Mouse (Mus musculus): Measurements from ENCODE around the gene Atad5. TPM values are rescaled to one million over a fixed set of nuclear protein-coding genes. Genes with fewer than 3 reads are reported as not detected.

Gene Atad5
- total and polyA plus RNA-seq, 2 experiments = 0.15 to 1.1 TPM

DNA sequence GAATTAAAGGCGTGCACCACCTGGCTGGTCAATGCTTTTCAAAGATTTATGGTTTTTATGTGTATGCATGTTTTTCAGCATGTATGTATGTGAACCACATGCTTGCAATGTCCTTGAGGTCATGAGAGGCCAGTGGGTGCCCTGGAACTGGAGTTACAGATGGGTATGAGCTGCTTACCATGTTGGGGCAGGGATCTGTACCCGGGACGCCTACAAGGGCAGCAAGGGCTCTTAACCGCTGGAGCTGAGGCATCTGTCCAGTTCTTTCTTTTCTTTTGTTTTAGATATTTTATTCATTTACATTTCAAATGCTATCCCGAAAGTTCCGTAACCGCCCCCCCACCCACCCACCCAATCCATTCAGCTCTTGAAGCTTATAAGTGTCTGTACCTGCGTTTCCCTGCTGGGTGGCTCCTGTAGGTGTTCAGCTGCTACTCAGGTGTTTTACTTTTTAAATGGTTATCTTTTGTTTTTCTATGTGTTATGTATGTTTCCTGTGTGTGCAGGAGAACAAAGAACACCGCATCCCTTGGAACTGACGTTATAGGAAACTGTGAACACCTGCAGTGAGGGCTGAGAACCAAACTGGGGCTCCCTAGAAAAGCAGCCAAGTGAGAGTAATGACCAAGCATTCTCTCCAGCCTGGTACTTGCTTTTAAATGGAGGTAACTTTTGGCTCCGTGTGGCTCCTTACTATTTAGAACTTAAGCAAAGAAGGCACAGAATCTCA lies 46.9 kb downstream of the Atad5 start:
- TF ChIP-seq CTCF (IDR thresholded peaks at IDR 0.05; ENCODE audit: low read depth, low read length) (no peak), POLR2A (IDR thresholded peaks at IDR 0.05; ENCODE audit: extremely low read depth, insufficient read depth, low read length) (no peak)
- WGBS = 93% methylated on average over 11 of the region's 11 CpGs
- Histone ChIP-seq H3K4me3 (ENCODE audit: insufficient read depth, low read depth, low read length) (no peak overlapping the region), H3K4me1 (ENCODE audit: control insufficient read depth, insufficient read depth, low read length) (no peaks in the 10 kb centered on the region), H3K79me2 (ENCODE audit: control insufficient read depth, insufficient read depth, low read length) (no peaks in the 10 kb centered on the region), H3K36me3 (ENCODE audit: control insufficient read depth, insufficient read depth, low read length) (peaks cover 2% of the 10 kb centered on the region; the same call in 1 of the 2 replicates), H3K27ac (replicated peaks; ENCODE audit: insufficient read depth, low read depth, low read length) (no peak overlapping the region), H3K9ac (ENCODE audit: low read depth, low read length) (no peak overlapping the region), H3K27me3 (ENCODE audit: control insufficient read depth, insufficient read depth, low read length) (no peaks in the 10 kb centered on the region)
- no peak for DNase-seq (ENCODE audit: extremely low read depth, low read depth, low spot score)

DNA sequence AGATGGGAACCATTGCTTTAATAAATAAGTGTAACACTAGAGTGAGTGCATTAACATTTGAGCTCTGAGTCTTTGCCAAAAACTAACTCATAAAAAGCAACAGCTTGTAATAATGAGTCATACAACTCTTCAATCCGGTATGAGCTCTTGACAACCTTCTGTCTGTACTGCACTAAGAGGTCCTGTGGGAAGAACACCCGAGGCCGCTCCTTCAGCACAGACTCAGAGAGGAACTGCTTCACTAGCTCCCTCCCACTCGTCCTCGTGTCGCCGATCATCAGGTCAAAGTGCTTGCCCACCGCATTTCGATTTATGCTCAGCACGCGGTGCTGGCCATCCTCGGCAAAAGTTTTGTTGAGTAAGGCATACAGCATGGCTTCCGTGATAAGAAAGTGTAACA lies 47.6 kb downstream of the Atad5 start:
- H3K9ac ChIP-seq (ENCODE audit: low read depth, low read length) = no peak overlapping the region
- no peak for DNase-seq (ENCODE audit: extremely low read depth, low read depth, low spot score)

DNA sequence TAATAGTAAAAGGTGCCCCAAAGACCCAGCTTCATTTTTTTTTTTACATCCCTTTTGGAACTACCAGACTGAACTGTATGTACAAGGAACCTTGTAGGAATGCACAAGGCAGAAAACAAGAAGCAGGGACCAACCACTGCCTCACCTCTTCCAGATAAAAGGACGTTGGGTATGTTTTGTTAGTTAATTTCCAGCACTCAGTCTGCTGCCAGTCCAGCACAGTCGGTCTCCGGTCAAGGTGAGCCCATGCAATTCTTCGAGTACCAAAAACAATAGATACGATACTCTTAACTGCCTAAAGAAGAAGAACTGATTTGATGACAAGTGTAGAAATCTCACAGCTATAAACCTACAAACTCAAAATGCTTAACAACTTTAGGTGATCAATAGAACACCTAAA lies 48.6 kb downstream of the Atad5 start:
- H3K27me3 ChIP-seq (ENCODE audit: control insufficient read depth, insufficient read depth, low read length) = no peaks in the 10 kb centered on the region
- H3K4me1 ChIP-seq (ENCODE audit: control insufficient read depth, insufficient read depth, low read length) = peaks cover 2% of the 10 kb centered on the region; the same call in 1 of the 2 replicates
- TF ChIP-seq CTCF (IDR thresholded peaks at IDR 0.05; ENCODE audit: low read depth, low read length) (no peak), POLR2A (IDR thresholded peaks at IDR 0.05; ENCODE audit: extremely low read depth, insufficient read depth, low read length) (no peak)
- no peak overlapping the region for H3K4me3 ChIP-seq (ENCODE audit: insufficient read depth, low read depth, low read length)
- peaks cover 2% of the 10 kb centered on the region; the same call in 1 of the 2 replicates for H3K36me3 ChIP-seq (ENCODE audit: control insufficient read depth, insufficient read depth, low read length)
- WGBS = 86% methylated on average over 5 of the region's 5 CpGs
- no peak for DNase-seq (ENCODE audit: extremely low read depth, low read depth, low spot score)
- H3K79me2 ChIP-seq (ENCODE audit: control insufficient read depth, insufficient read depth, low read length) = no peaks in the 10 kb centered on the region
- no peak overlapping the region for H3K27ac ChIP-seq (replicated peaks; ENCODE audit: insufficient read depth, low read depth, low read length)
- no peak overlapping the region for H3K9ac ChIP-seq (ENCODE audit: low read depth, low read length)

More for the DNA sequence above, 47.6 kb downstream of the Atad5 start:
- Histone ChIP-seq H3K27me3 (ENCODE audit: control insufficient read depth, insufficient read depth, low read length) (no peaks in the 10 kb centered on the region), H3K79me2 (ENCODE audit: control insufficient read depth, insufficient read depth, low read length) (no peaks in the 10 kb centered on the region), H3K4me1 (ENCODE audit: control insufficient read depth, insufficient read depth, low read length) (no peaks in the 10 kb centered on the region), H3K27ac (replicated peaks; ENCODE audit: insufficient read depth, low read depth, low read length) (no peak overlapping the region), H3K4me3 (ENCODE audit: insufficient read depth, low read depth, low read length) (no peak overlapping the region), H3K36me3 (ENCODE audit: control insufficient read depth, insufficient read depth, low read length) (peaks cover 2% of the 10 kb centered on the region; the same call in 1 of the 2 replicates)
- WGBS = 86% methylated on average over 13 of the region's 13 CpGs
- no peak for TF ChIP-seq CTCF (IDR thresholded peaks at IDR 0.05; ENCODE audit: low read depth, low read length)
- no peak for TF ChIP-seq POLR2A (IDR thresholded peaks at IDR 0.05; ENCODE audit: extremely low read depth, insufficient read depth, low read length)

DNA sequence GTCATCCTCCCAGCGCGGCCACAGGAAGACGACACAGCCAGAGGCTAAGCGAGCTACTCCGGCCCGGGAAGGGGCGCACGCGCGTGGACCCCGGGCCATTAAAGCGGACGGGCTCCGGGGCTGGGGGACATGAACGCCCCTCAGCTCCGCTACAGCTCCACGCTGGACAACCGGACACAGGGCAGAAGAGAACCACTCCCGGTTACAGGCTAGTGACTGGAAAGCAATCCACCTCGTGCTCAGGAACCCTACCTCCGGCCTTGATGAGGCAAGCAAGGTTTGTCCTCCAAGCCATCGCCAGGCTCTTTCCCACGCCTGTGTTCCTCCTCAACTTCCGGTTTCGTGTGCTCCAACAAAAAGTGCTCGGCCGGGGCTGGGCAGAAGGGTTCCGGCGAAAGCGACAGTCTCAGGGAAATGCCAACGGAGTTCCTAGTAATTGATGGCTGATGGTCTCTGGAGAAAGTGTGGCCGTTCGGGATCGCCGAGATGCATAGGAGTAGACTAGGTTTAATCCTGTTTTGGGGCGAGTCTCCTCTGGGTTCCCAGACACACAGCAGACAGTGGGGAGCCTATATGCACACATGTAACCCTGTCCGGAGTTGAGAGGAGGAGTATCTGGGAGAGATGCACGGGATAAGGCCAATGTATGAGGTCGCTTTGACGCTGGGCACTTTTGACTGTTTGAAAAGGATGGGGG lies 52.8 kb downstream of the Atad5 start, which contains the start of gene Tefm:
TSS of gene Tefm (minus strand) at position 351 of the 697 bp plus-strand sequence.
- Histone ChIP-seq H3K36me3 (ENCODE audit: control insufficient read depth, insufficient read depth, low read length) (peaks cover 2% of the 10 kb centered on the region; the same call in 1 of the 2 replicates), H3K4me3 (ENCODE audit: insufficient read depth, low read depth, low read length) (peak within 1 kb of the TSS; percentile 78), H3K27me3 (ENCODE audit: control insufficient read depth, insufficient read depth, low read length) (no peaks in the 10 kb centered on the region), H3K9ac (ENCODE audit: low read depth, low read length) (peak within 1 kb of the TSS; percentile 88), H3K79me2 (ENCODE audit: control insufficient read depth, insufficient read depth, low read length) (no peaks in the 10 kb centered on the region; the same call in 1 of the 2 replicates), H3K4me1 (ENCODE audit: control insufficient read depth, insufficient read depth, low read length) (peaks cover 14% of the 10 kb centered on the region), H3K27ac (replicated peaks; ENCODE audit: insufficient read depth, low read depth, low read length) (peak within 1 kb of the TSS; percentile 91)
- DNase-seq (ENCODE audit: extremely low read depth, low read depth, low spot score) = peak; percentile 82
- under 1% methylated on average over 40 of the region's 40 CpGs for WGBS
- no peak for TF ChIP-seq CTCF (IDR thresholded peaks at IDR 0.05; ENCODE audit: low read depth, low read length)
- TF ChIP-seq POLR2A (IDR thresholded peaks at IDR 0.05; ENCODE audit: extremely low read depth, insufficient read depth, low read length) = peak; percentile 91

DNA sequence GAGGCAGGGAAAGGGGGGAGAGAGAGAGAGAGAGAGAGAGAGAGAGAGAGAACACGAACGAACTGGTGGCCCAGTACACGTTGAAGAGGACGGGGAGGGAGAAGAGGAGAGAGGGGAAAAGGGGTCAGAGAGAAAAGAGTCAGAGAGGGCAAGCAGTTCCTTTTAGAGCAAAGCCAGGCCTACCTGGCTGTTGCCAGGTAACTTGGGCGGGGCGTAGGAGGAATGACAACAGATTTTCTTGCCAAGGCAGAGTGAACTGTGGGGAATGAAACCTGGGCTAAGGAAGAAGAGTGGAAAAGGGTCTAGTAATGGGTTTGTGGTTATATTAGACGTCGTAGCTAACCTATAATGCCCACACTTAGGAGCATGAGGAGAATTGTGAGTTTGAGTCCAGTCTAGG lies 53.7 kb downstream of the Atad5 start:
- Histone ChIP-seq H3K27me3 (ENCODE audit: control insufficient read depth, insufficient read depth, low read length) (no peaks in the 10 kb centered on the region), H3K79me2 (ENCODE audit: control insufficient read depth, insufficient read depth, low read length) (no peaks in the 10 kb centered on the region; the same call in 1 of the 2 replicates), H3K9ac (ENCODE audit: low read depth, low read length) (0 out of 2 replicates have a peak overlapping the region, but pooled peaks have one; percentile 4), H3K36me3 (ENCODE audit: control insufficient read depth, insufficient read depth, low read length) (peaks cover 2% of the 10 kb centered on the region; the same call in 1 of the 2 replicates), H3K4me3 (ENCODE audit: insufficient read depth, low read depth, low read length) (no peak overlapping the region), H3K27ac (replicated peaks; ENCODE audit: insufficient read depth, low read depth, low read length) (0 out of 2 replicates have a peak overlapping the region, but pooled peaks have one; percentile 24), H3K4me1 (ENCODE audit: control insufficient read depth, insufficient read depth, low read length) (peaks cover 14% of the 10 kb centered on the region)
- TF ChIP-seq CTCF (IDR thresholded peaks at IDR 0.05; ENCODE audit: low read depth, low read length) = no peak
- no peak for TF ChIP-seq POLR2A (IDR thresholded peaks at IDR 0.05; ENCODE audit: extremely low read depth, insufficient read depth, low read length)
- WGBS = 47% methylated on average over 8 of the region's 8 CpGs
- no peak for DNase-seq (ENCODE audit: extremely low read depth, low read depth, low spot score)

Data from liver, adult 2 months (tissue).